Mouse (Mus musculus) ES-Bruce4 (cell line): ENCODE results near the gene Cnga1.

Source experiments
- CTCF ChIP-seq: IDR thresholded peaks from one replicate; pipeline ENCODE4 v1.8.1; 2011; ENCODE audit warnings: low read depth, low read length
- POLR2A ChIP-seq: IDR thresholded peaks from one replicate; pipeline ENCODE4 v1.8.1; 2011; ENCODE audit warnings: low read length; ENCODE audit not compliant: insufficient read depth

GRCm38 (mm10) chr5:72636576-72636975, 7.5 kb downstream of the Cnga1 start:
- TF ChIP-seq POLR2A = no peak
- TF ChIP-seq CTCF = no peak
